Mouse (Mus musculus) adrenal gland, postnatal 0 days (tissue): ENCODE data around the gene Syngr1. TPM values are rescaled to one million over a fixed set of nuclear protein-coding genes. Genes with fewer than 3 reads are reported as not detected.
A peak's percentile ranks its signal among the peaks of the same experiment; 100 is the strongest.

ENCODE experiments used
- microRNA-seq: library from miRNA; unstranded; fragments of <30 nt; microRNA quantifications from one replicate; pipeline ENCODE4, GENCODE M21; 2016; ENCODE audit warnings: borderline replicate concordance; ENCODE audit not compliant: insufficient number of aligned reads
- polyA plus RNA-seq: library from polyadenylated mRNA; unstranded; fragments of >200 nt; fragmentation: Nextera tagmentation; extraction: Ambion mirVana; gene quantifications from 2 replicates; pipeline ENCODE4 v1.2.1, GENCODE M21; 2015

The Syngr1 gene
- 20.1 and 27.9 TPM in 2 replicates for polyA plus RNA-seq

GRCm38 (mm10) chr15:80091121-80091955 lies at the start of gene Syngr1, which contains the start of gene Rpl3:
TSS of gene Syngr1 (plus strand) at chr15:80091334.
TSS of gene Rpl3 (minus strand) at chr15:80091868.

GRCm38 (mm10) chr15:80132993-80133586 lies 42.0 kb downstream of the Syngr1 start, which contains the start of gene Tab1:
TSS of gene Tab1 (plus strand) at chr15:80133127.

Small RNAs within 50 kb of the gene (microRNA-seq; reads per million reads assigned to microRNA genes)
- gene Snord43, result 46.2 reads per million, percentile 34 among the genes with 10 or more reads in this experiment

Other genes starting within 250 kb of the Syngr1 start
- gene Apobec3, start 199.7 kb upstream of the Syngr1 start, polyA plus RNA-seq, result 9.5 and 16.9 TPM in 2 replicates
- gene Cbx7, start 120.2 kb upstream of the Syngr1 start, polyA plus RNA-seq, result 4.1 and 4.2 TPM in 2 replicates
- gene Pdgfb, start 76.4 kb upstream of the Syngr1 start, polyA plus RNA-seq, result 1.6 and 4.0 TPM in 2 replicates
- gene Rpl3, start 534 bp downstream of the Syngr1 start, polyA plus RNA-seq, result 689 and 697 TPM in 2 replicates
- 14.6 and 20.4 TPM in 2 replicates for gene Tab1, start 41.8 kb downstream of the Syngr1 start, polyA plus RNA-seq
- gene Mgat3, start 82.4 kb downstream of the Syngr1 start, polyA plus RNA-seq, result 2.5 and 4.2 TPM in 2 replicates
- gene Mief1, start 142.7 kb downstream of the Syngr1 start, polyA plus RNA-seq, result 11.7 and 16.5 TPM in 2 replicates
- gene AC140267.1, start 144.5 kb downstream of the Syngr1 start, polyA plus RNA-seq, result not detected in 2 replicates
- 73.6 and 90.5 TPM in 2 replicates for gene Atf4, start 163.8 kb downstream of the Syngr1 start, polyA plus RNA-seq
- 41.1 and 52.2 TPM in 2 replicates for gene Rps19bp1, start 173.0 kb downstream of the Syngr1 start, polyA plus RNA-seq
- gene Cacna1i, start 195.9 kb downstream of the Syngr1 start, polyA plus RNA-seq, result 0.02 and 0.08 TPM in 2 replicates